8 mouse cellular contexts compared by ENCODE assay signal in the genomic region with DNA sequence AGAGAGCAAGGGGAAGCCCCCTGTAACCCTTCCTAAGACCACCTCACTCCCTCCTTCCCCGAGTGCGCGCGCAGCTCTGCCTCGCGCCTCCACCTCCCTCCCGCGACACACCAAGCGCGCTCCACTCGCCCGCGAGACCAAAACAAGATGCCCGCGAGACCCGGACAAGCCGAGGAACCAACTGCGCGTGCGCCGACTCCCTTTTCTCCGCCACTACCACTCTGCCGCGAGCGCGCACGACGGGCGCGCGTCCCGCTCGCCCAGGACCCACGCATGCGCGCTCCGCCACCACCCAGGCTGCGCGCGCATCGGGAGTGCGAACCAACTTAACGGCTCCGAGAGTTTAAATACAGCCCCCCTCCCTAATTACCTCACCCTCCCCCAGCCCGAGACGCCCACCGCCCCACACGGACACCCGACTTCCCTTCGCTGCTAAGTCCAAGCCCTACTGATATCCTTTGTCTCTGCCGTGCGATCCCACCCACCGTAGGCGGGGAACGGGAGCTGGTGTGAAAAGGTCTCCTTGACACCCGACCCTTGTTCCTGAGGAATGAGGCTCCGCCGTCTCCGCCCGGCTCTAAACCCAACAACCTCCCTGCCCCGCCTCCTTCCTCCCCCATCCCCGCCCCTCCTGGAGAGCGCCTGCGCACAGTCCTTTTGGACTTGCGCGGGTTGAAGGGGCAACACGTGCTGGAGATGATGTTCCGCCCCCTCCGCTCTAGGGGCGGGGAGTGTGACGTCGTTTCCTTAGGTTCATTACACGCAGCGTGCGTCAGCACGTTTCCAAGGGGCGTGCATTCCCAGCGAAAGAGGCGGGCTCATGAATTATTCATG. TPM values are rescaled to one million over a fixed set of nuclear protein-coding genes. Genes with fewer than 3 reads are reported as not detected.
DNase-seq lines count a peak whose midpoint lies in the region; ATAC-seq and TF ChIP-seq lines count a peak whose summit lies in the region.

No protein-coding gene starts in this region.

- H3K4me2 ChIP-seq in embryonic facial prominence, embryonic 15.5 days (replicated peaks), result peak overlapping the region; percentile 80
- H3K4me2 ChIP-seq in limb, embryonic 14.5 days (replicated peaks; ENCODE audit: low read depth, low read length, severe bottlenecking), result peak overlapping the region; percentile 83
- H3K4me2 ChIP-seq in midbrain, postnatal 0 days (ENCODE audit: low read depth, low read length, poor library complexity, severe bottlenecking), result peak overlapping the region; percentile 77

- TF ChIP-seq POLR2A in bone marrow, adult 2 months (IDR thresholded peaks at IDR 0.05; ENCODE audit: borderline replicate concordance, control insufficient read depth, low read depth, low read length), result peak; percentile 86
- TF ChIP-seq POLR2A in limb, embryonic 14.5 days (IDR thresholded peaks at IDR 0.05; ENCODE audit: borderline replicate concordance, extremely low read depth, insufficient read depth, insufficient read length), result peak; percentile 97; the same call in 1 of the 2 replicates

- no peak for TF ChIP-seq CTCF in bone marrow, adult 2 months (IDR thresholded peaks at IDR 0.05; ENCODE audit: control insufficient read depth, insufficient read depth, low read length)
- no peak for TF ChIP-seq CTCF in midbrain, postnatal 0 days (IDR thresholded peaks at IDR 0.05)

- peak overlapping the region; percentile 94 for H3K27ac ChIP-seq in bone marrow, adult 2 months (ENCODE audit: control insufficient read depth, insufficient read depth, low read depth, low read length, poor library complexity)
- H3K27ac ChIP-seq in embryonic facial prominence, embryonic 15.5 days (replicated peaks), result peak overlapping the region; percentile 100
- H3K27ac ChIP-seq in limb, embryonic 14.5 days (replicated peaks; ENCODE audit: low read depth, low read length), result peak overlapping the region; percentile 98
- peak overlapping the region; percentile 97 for H3K27ac ChIP-seq in midbrain, postnatal 0 days (ENCODE audit: low read depth, low read length)

- DNase-seq in 416B (ENCODE audit: low read depth), result peak; percentile 100
- DNase-seq in heart, adult 8-10 months (ENCODE audit: low spot score), result peak; percentile 98
- peak; percentile 100 for DNase-seq in kidney, adult 9 months
- DNase-seq in limb, embryonic 14.5 days (ENCODE audit: low spot score), result peak; percentile 100
- peak; percentile 100 for DNase-seq in midbrain, postnatal 0 days (ENCODE audit: low spot score)
- DNase-seq in spleen, postnatal 14 days (ENCODE audit: low spot score in 2 of 2), result peak; percentile 97 to 98

- peaks cover 27% of the 10 kb centered on the region for H3K36me3 ChIP-seq in embryonic facial prominence, embryonic 15.5 days
- H3K36me3 ChIP-seq in limb, embryonic 14.5 days (ENCODE audit: control insufficient read depth, insufficient read depth, low read length), result peaks cover 36% of the 10 kb centered on the region
- peaks cover 26% of the 10 kb centered on the region for H3K36me3 ChIP-seq in midbrain, postnatal 0 days (ENCODE audit: insufficient read depth, low read length)

- H3K9ac ChIP-seq in embryonic facial prominence, embryonic 15.5 days, result peak overlapping the region; percentile 83
- peak overlapping the region; percentile 83 for H3K9ac ChIP-seq in limb, embryonic 14.5 days (ENCODE audit: low read depth, low read length, severe bottlenecking)
- peak overlapping the region; percentile 89 for H3K9ac ChIP-seq in midbrain, postnatal 0 days (replicated peaks; ENCODE audit: low read length, poor library complexity, severe bottlenecking)

- under 1% methylated on average over 79 of the region's 79 CpGs for WGBS in bone marrow, adult 2 months
- whole genome bisulfite sequencing in embryonic facial prominence, embryonic 15.5 days, result under 1% methylated on average over 76 of the region's 79 CpGs
- under 1% methylated on average over 76 of the region's 79 CpGs for WGBS in limb, embryonic 14.5 days
- 0% methylated on average over 72 of the region's 79 CpGs for whole genome bisulfite sequencing in midbrain, postnatal 0 days

- H3K27me3 ChIP-seq in embryonic facial prominence, embryonic 15.5 days, result no peaks in the 10 kb centered on the region
- H3K27me3 ChIP-seq in limb, embryonic 14.5 days (ENCODE audit: control insufficient read depth, insufficient read depth, low read length), result no peaks in the 10 kb centered on the region
- H3K27me3 ChIP-seq in midbrain, postnatal 0 days (ENCODE audit: insufficient read depth, low read length), result no peaks in the 10 kb centered on the region

- H3K9me3 ChIP-seq in embryonic facial prominence, embryonic 15.5 days (replicated peaks), result no peaks in the 10 kb centered on the region
- H3K9me3 ChIP-seq in limb, embryonic 14.5 days (ENCODE audit: control insufficient read depth, low read length), result no peaks in the 10 kb centered on the region
- H3K9me3 ChIP-seq in midbrain, postnatal 0 days (ENCODE audit: low read length), result no peaks in the 10 kb centered on the region

- H3K4me3 ChIP-seq in bone marrow, adult 2 months (replicated peaks; ENCODE audit: control insufficient read depth, low read depth, low read length), result peak overlapping the region; percentile 79
- peak overlapping the region; percentile 69 for H3K4me3 ChIP-seq in embryonic facial prominence, embryonic 15.5 days (replicated peaks)
- peak overlapping the region; percentile 87 for H3K4me3 ChIP-seq in limb, embryonic 14.5 days (replicated peaks; ENCODE audit: low read length)
- peak overlapping the region; percentile 64 for H3K4me3 ChIP-seq in midbrain, postnatal 0 days (ENCODE audit: low read depth, low read length)

- peak; percentile 94 for ATAC-seq in embryonic facial prominence, embryonic 15.5 days (ENCODE audit: insufficient number of reproducible peaks, low FRiP score, low TSS enrichment, low read depth)
- peak; percentile 92 for ATAC-seq in limb, embryonic 14.5 days (ENCODE audit: low FRiP score, low read depth)
- peak; percentile 94 for ATAC-seq in midbrain, postnatal 0 days (ENCODE audit: low FRiP score)

- H3K4me1 ChIP-seq in bone marrow, adult 2 months (ENCODE audit: control insufficient read depth, insufficient read depth, low read length), result peaks cover 8% of the 10 kb centered on the region
- peaks cover 34% of the 10 kb centered on the region for H3K4me1 ChIP-seq in embryonic facial prominence, embryonic 15.5 days
- H3K4me1 ChIP-seq in limb, embryonic 14.5 days (ENCODE audit: control insufficient read depth, insufficient read depth, low read length), result peaks cover 30% of the 10 kb centered on the region
- H3K4me1 ChIP-seq in midbrain, postnatal 0 days (ENCODE audit: insufficient read depth, low read length), result peaks cover 25% of the 10 kb centered on the region

RNA-seq across cellular contexts. Expression of gene Mepce, which starts 1.1 kb away (rescaled TPM):
- 25.6 and 45.6 TPM in 2 replicates for polyA plus RNA-seq in bone marrow, adult 2 months (2011; ENCODE audit: insufficient read depth, insufficient read length, low replicate concordance, missing spikeins)
- polyA plus RNA-seq in embryonic facial prominence, embryonic 15.5 days (2015; fragmentation: Nextera tagmentation; extraction: Ambion mirVana), result 12.4 and 13.7 TPM in 2 replicates
- total RNA-seq in heart, adult 8-10 months (2022), result 10 to 100 TPM; 28.9 to 34.2 (median 31.4) TPM
- polyA plus RNA-seq in limb, embryonic 14.5 days (2012; rRNA removed), result 42.0 and 42.3 TPM in 2 replicates
- 13.9 and 16.7 TPM in 2 replicates for polyA plus RNA-seq in limb, embryonic 14.5 days (2014; fragmentation: Nextera tagmentation; extraction: Ambion mirVana)
- total RNA-seq in midbrain, postnatal 0 days (2014; rRNA removed), result 40.8 and 46.0 TPM in 2 replicates
- 16.1 and 17.6 TPM in 2 replicates for polyA plus RNA-seq in midbrain, postnatal 0 days (2015; fragmentation: Nextera tagmentation; extraction: Ambion mirVana)

RNA-seq across cellular contexts. Expression of gene Zcwpw1, which starts 1.3 kb away (rescaled TPM):
- 9.5 and 18.7 TPM in 2 replicates for polyA plus RNA-seq in bone marrow, adult 2 months (2011; ENCODE audit: insufficient read depth, insufficient read length, low replicate concordance, missing spikeins)
- 22.4 and 26.1 TPM in 2 replicates for polyA plus RNA-seq in embryonic facial prominence, embryonic 15.5 days (2015; fragmentation: Nextera tagmentation; extraction: Ambion mirVana)
- under 1 TPM; 0.31 to 0.57 (median 0.54) TPM for total RNA-seq in heart, adult 8-10 months (2022)
- polyA plus RNA-seq in limb, embryonic 14.5 days (2012; rRNA removed), result 19.4 and 30.1 TPM in 2 replicates
- polyA plus RNA-seq in limb, embryonic 14.5 days (2014; fragmentation: Nextera tagmentation; extraction: Ambion mirVana), result 17.3 and 18.5 TPM in 2 replicates
- total RNA-seq in midbrain, postnatal 0 days (2014; rRNA removed), result 5.8 and 7.7 TPM in 2 replicates
- polyA plus RNA-seq in midbrain, postnatal 0 days (2015; fragmentation: Nextera tagmentation; extraction: Ambion mirVana), result 9.0 and 9.4 TPM in 2 replicates

RNA-seq across cellular contexts. Expression of gene Ppp1r35, which starts 7.7 kb away (rescaled TPM):
- 52.6 and 130 TPM in 2 replicates for polyA plus RNA-seq in bone marrow, adult 2 months (2011; ENCODE audit: insufficient read depth, insufficient read length, low replicate concordance, missing spikeins)
- polyA plus RNA-seq in embryonic facial prominence, embryonic 15.5 days (2015; fragmentation: Nextera tagmentation; extraction: Ambion mirVana), result 34.5 and 39.9 TPM in 2 replicates
- total RNA-seq in heart, adult 8-10 months (2022), result 10 to 100 TPM in 1 of 4 experiments, 1 to 10 TPM in 3; 7.9 to 12.7 (median 8.6) TPM
- polyA plus RNA-seq in limb, embryonic 14.5 days (2012; rRNA removed), result 45.2 and 46.8 TPM in 2 replicates
- 37.6 and 44.9 TPM in 2 replicates for polyA plus RNA-seq in limb, embryonic 14.5 days (2014; fragmentation: Nextera tagmentation; extraction: Ambion mirVana)
- 32.5 and 42.1 TPM in 2 replicates for total RNA-seq in midbrain, postnatal 0 days (2014; rRNA removed)
- polyA plus RNA-seq in midbrain, postnatal 0 days (2015; fragmentation: Nextera tagmentation; extraction: Ambion mirVana), result 38.8 and 47.8 TPM in 2 replicates

RNA-seq across cellular contexts. Expression of gene Tsc22d4, which starts 40.8 kb away (rescaled TPM):
- polyA plus RNA-seq in bone marrow, adult 2 months (2011; ENCODE audit: insufficient read depth, insufficient read length, low replicate concordance, missing spikeins), result 143 and 144 TPM in 2 replicates
- 167 and 175 TPM in 2 replicates for polyA plus RNA-seq in embryonic facial prominence, embryonic 15.5 days (2015; fragmentation: Nextera tagmentation; extraction: Ambion mirVana)
- 100 to 1,000 TPM; 237 to 281 (median 242) TPM for total RNA-seq in heart, adult 8-10 months (2022)
- polyA plus RNA-seq in limb, embryonic 14.5 days (2012; rRNA removed), result 89.1 and 111 TPM in 2 replicates
- 151 and 164 TPM in 2 replicates for polyA plus RNA-seq in limb, embryonic 14.5 days (2014; fragmentation: Nextera tagmentation; extraction: Ambion mirVana)
- total RNA-seq in midbrain, postnatal 0 days (2014; rRNA removed), result 188 and 320 TPM in 2 replicates
- 157 and 179 TPM in 2 replicates for polyA plus RNA-seq in midbrain, postnatal 0 days (2015; fragmentation: Nextera tagmentation; extraction: Ambion mirVana)

RNA-seq across cellular contexts. Expression of gene Nyap1, which starts 44.9 kb away (rescaled TPM):
- polyA plus RNA-seq in bone marrow, adult 2 months (2011; ENCODE audit: insufficient read depth, insufficient read length, low replicate concordance, missing spikeins), result 1.2 and 1.9 TPM in 2 replicates
- polyA plus RNA-seq in embryonic facial prominence, embryonic 15.5 days (2015; fragmentation: Nextera tagmentation; extraction: Ambion mirVana), result 4.6 and 4.7 TPM in 2 replicates
- under 1 TPM; 0.35 to 0.89 (median 0.81) TPM for total RNA-seq in heart, adult 8-10 months (2022)
- 19.7 and 25.0 TPM in 2 replicates for polyA plus RNA-seq in limb, embryonic 14.5 days (2012; rRNA removed)
- polyA plus RNA-seq in limb, embryonic 14.5 days (2014; fragmentation: Nextera tagmentation; extraction: Ambion mirVana), result 1.2 and 1.4 TPM in 2 replicates
- total RNA-seq in midbrain, postnatal 0 days (2014; rRNA removed), result 230 and 261 TPM in 2 replicates
- 47.0 and 50.1 TPM in 2 replicates for polyA plus RNA-seq in midbrain, postnatal 0 days (2015; fragmentation: Nextera tagmentation; extraction: Ambion mirVana)

Comparison
In these comparisons a context has a peak if more than half of its experiments do, and no peak if none do; other contexts are left out.
1. Peak in every context shown above with its lines: DNase-seq, ATAC-seq, H3K4me3 ChIP-seq and H3K27ac ChIP-seq.